Mouse (Mus musculus): ENCODE data around the gene Dennd4b.

GRCm38 (mm10) chr3:90284150-90284549 lies 19.2 kb downstream of the Dennd4b start:
- TF ChIP-seq CTCF (IDR thresholded peaks at IDR 0.05; ENCODE audit: low read depth, low read length) = no peak
- TF ChIP-seq POLR2A (IDR thresholded peaks at IDR 0.05; ENCODE audit: extremely low read depth, insufficient read depth, low read length) = no peak
